Mouse (Mus musculus): Measurements from ENCODE around the gene Tgoln1. TPM values are rescaled to one million over a fixed set of nuclear protein-coding genes. Genes with fewer than 3 reads are reported as not detected.

Gene Tgoln1
- polyA plus RNA-seq (2015; fragmentation: Nextera tagmentation; extraction: Ambion mirVana): 43.9 and 44.1 TPM in 2 replicates

DNA sequence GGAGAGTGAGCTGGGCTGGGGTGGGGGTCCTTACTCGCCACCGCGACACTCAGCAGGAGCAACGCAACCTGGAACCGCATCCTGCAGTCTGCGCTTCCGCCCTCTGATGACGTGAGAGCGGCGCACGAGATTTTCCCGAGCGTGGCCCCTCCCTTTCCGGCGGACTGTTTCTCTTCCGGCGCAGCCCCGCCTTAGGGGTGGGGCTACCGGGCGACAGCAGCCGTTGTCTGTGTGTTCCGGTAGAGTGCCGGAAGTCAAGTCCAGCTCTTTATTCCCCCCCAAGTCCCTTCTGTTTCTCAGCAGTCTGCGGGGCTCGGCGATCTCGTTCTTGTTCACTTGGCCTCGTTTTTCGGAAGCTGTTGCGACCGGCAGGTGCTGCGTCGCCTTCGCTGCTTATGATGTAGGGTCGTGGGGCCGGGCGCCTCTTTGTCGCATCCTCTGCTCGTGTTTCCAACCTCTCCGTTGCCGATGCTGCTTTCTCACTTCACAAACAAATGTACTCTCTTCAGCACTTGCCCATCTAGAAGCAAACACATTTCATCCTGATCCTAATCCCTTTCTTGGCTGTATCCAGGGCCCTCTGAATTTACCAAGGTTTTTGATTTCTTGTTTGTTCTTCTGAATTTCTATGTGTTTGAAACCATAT, at the start of gene Tgoln1:
Tgoln1 (minus strand) TSS at position 358 of the 646 bp plus-strand sequence.
- peak; percentile 98 for DNase-seq (ENCODE audit: low spot score)

DNA sequence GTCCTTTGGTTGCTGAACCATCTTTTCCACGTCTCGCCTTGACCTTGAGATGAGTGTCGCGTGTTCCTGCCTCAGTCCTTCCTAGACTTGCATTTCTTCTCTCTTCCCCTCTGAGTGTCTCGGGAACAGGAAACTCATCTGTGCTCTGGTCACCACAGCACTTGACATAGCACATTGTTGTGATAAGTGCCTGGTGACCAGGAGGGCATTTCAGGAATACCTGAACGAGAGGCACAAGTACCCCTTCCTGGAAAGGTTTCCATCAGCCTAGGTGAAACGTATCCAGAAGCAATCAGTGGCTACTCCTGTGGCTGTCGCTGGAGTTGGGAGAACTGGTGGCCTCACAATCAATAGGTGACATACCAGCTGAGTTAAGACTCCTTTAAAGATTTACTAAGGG, 47.5 kb upstream of the Tgoln1 start:
- no peak for DNase-seq (ENCODE audit: low spot score)

DNA sequence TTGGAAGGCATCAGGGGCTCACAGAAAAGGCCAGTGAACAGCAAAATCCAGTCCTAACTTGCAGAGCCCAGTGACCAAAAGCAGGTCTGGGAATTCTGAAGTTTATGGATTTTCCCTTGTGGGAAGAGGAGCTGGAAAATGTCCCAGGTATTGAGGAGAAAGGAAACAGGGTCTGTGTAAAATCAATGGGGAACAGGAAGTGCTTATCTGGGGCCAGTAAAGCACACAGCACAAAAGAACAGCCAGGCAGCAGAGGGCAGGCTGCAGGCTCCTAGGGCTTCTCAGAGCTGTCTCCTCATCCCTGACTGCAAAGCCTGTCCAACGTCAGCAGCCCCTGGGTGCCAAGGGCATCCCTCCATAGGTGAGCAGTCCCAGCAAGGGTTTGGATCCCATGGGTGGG, 46.2 kb upstream of the Tgoln1 start:
- no peak for DNase-seq (ENCODE audit: low spot score)

DNA sequence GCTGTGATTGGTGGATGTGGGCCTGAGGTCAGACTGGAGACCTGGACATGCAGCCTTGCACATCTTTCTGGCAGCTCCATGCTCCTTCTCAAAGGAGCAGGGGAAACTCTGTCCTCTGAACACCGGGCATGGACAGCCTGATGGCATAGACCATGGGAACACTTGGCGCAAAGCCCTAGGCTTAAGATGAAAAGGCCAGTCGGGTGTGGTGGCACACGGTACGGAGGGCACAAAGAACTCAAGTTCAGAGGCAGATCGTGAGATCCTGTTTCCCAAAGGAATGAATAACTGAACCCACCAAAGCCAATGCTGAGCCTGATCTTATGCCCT, 43.6 kb upstream of the Tgoln1 start:
- no peak for DNase-seq (ENCODE audit: low spot score)

DNA sequence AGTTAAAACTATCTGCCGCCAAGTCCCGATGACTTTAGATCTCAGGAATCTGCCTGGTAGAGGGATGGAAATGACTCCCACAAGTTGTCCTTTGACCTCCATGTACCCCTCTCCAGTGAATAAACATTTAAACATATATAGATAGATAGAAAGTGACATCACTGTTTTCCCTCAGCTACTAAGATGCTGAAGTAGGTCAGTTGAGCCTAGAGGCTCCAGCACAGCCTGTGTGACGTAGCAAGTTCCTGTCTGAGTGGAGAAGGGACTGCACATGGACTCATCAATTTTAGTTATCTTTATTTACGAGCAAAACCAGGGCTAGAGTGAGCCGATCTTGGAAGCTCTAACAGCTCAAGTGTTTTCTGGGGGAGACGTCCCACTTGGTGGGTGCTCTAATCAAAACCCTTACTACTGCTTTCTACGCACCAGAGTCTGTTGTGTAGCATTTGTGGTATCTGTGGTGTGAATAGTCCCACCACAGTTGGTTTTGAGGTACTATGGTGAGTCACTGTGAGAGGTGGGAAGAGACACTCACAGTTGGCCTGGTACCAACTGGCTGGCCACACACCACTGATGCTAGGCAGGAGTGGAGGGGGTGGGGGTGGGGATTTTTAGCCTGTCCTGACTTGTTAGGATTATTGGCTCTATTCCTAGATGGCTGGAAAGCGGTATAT, 43.1 kb upstream of the Tgoln1 start:
- no peak for DNase-seq (ENCODE audit: low spot score)

DNA sequence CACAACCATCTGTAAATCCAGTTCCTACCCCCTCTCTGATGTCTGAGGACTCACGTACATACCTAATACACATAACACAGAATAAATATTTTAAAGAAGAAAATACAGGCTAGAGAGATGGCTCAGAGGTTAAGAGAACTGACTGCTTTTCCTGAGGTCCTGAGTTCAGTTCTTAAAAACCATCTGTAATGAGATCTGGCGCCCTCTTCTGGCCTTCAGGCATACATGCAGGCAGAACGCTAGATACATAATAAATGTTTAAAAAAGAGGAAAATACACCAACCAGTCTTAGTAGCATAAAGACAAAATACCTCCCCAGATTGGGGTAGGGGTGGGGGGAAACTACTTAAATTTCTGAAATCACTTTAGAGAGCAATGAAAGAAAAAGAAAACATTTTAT, 41.2 kb upstream of the Tgoln1 start:
- DNase-seq (ENCODE audit: low spot score): peak; percentile 40

DNA sequence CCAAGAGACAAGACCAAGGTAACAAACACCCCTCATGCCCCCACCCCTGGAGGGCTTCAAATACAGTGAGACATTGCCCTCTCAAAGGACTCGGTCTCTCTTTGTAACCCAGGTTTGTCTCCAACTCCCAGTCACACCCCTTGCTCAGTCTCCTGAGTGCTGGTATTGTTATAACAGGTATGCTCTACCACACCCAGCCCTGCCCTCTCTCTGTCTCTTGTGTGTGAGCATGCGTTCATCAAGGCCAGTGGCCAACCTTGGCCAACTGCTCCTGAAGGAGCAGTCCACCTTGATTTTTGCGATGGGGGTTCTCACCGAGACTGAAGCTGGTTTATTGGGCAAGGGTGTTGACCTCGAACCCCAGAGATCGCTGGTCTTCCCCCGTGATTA, 39.2 kb upstream of the Tgoln1 start:
- no peak for DNase-seq (ENCODE audit: low spot score)

DNA sequence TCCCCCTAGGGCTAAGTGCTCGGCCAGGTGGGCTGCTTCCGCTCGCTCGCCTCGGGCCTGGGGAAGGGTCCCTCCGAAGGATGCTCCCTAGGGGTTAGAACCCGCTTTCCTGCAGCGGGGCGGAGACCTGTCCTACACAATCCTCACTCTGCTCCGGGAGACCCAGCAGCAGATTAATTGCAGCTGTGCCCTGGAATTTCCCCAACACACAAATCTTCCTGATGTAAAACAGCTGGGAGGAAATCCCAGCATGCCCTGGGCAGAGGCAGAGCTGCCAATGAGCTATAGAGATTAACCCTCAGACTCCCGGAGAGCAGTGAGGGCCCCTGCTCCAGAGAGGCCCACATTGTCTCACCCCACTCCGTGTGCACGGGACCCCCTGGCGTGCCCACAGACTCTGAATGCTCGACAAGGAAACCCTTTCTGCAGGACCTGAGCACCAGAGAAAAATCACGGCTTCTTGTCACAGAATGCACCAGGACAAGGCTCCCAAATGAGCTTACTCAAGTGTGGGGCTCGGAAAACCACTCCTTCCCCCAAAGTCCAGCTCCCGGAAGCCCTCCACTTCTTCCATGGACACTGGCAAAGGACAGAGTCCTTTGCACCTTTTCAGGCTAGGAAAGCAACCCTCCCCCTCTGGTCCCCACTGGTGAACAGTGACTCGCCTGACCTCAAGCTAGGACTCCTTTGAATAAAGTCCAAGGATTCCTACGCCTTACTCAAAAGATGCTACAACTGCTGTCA, 38.7 kb upstream of the Tgoln1 start:
- DNase-seq (ENCODE audit: low spot score): no peak

DNA sequence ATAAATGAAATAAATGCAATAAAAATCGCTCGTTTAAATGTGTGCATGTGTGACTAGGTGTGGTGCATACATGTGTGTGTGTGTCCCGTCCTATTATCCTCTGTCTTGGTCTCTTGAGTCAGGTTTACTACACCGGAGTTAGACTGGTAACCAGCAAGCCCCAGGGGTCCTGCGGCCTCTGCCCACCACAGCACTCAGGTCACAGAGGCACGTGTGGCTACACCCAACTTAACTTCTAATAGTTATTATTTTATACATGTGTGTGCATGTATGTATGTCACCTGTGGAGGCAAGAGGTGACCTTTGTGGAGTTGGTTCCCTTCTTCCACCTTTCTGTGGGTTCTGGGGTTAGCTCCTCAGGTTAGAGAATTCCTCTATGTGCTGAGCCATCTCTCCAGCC, 37.6 kb upstream of the Tgoln1 start:
- no peak for DNase-seq (ENCODE audit: low spot score)

DNA sequence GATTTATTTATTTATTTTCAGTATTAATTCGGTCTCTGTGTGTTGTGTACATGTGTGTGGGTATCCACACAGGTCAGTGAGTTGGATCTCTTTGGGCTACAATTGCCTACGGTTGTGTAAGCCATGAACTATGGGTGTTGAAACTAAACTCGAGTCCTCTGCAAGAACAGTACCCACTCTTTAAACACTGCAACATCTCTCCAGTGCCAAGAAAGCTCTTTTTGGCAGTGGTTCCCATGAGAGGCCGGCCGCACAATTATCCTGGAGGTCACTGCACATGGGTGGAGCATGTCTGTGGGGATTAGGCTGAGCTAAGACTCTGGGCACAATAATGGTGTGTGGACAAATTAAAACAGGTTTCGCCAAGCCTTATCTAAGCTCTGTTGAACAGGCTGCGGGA, 36.6 kb upstream of the Tgoln1 start:
- no peak for DNase-seq (ENCODE audit: low spot score)

DNA sequence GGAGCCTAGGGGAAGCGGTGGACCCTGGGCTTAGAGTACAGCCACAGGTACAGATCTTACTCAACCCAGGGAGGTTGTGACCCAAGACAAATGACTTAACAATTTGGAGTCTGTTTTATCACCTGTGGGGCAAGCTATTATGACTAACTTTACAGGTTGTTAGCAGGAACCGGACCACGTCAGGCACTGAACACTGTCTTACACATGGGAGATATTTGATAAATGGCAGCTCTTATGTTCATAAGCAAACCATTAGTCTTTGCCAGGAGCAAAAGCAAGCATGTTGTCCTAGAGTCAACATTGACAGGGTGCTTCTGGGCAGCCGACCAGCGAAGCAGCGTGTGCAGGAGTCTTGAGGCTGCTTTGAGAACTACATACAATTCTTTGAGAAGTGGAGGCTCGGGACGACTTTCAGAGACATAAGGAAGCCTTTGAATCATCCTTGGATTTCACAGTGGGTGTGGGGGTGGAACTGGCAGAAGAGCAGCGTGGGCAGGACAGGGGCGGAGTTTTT, 33.6 kb upstream of the Tgoln1 start:
- DNase-seq (ENCODE audit: low spot score): no peak

DNA sequence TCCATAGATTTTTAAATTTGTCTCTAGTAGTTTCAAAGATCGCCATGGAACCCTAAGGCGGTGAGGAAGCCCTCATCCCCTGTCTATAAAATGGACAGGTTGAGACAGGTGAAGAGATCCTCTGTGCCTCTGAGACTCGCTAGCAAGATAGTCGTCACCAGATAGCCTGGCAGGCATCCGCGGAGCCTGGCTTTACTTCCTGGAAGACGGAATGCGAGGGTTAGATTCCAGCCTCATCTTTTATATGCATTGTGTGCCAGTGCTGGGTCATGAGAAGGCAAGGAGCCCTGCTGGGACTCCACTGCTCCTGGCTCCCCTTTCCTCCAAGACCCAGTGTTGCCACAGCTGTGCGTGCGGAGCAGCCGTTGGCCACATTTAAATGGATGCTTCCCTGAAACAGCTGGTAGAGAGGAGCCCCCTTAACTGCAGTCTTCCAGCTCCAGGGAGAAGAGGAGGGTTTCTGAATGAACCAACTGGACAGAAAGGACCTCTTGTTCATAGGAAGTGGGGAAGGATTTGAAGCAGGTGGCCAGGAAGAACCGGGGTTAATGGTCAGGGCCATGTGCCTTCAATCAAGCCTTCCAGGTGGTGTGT, 31.3 kb upstream of the Tgoln1 start:
- no peak for DNase-seq (ENCODE audit: low spot score)

DNA sequence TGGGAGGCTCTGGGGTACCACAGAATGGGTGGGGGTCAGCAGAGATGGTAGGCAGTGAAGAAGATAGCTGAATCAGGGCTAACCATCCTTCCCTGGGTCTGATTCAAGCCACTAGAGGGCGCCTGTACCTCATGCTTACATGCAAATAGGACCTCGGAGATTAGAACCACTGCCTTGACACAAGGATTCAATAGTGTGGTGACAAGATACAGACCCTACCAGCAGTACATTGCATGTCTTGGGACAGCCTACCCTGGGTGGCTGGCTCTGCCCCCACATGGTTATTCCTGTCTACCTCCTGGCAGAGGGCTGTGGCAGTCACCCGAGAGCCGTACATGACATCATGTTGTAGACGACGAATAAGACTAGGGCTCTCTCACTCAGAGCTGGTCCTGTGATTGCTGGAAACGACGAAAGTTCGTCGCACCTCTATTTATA, 30.6 kb upstream of the Tgoln1 start:
- DNase-seq (ENCODE audit: low spot score): peak; percentile 62

DNA sequence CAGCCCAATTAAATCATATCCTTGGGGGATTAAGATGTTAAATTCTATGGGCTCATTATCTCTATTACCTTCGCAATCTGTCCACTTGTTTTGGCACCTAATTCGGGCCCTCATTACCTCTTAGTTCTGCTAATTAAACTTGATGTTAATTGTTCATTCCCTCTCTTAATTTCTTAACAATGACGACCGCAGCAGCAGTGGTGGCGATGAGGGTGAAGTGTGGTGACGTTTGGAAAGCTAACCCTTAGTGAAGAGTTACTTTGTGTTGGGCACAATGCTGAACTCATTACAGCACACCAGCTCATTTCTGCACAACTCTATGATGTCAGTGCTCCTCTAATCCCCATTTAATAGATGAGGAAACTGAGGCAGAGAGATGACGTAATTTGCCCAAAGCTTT, 28.6 kb upstream of the Tgoln1 start:
- no peak for DNase-seq (ENCODE audit: low spot score)

DNA sequence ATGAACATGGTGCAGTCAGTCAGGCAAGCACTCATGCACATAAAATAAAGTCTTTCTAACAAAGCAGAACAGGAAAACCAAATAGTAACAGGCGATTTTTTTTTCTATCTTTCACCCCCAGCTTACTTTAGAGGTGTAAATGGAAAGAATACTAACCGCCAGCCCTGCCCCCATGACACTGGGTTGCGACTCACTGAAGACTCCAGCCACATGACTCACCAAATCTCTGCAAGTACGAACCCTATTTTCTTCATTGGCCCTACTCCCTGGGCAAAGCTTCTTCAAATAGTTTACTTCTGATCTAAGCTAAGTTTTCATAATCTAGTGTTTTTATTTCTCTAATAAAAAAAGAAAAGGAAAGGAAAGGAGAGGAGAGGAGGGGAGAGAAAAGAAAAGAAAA, 27.8 kb upstream of the Tgoln1 start:
- DNase-seq (ENCODE audit: low spot score): no peak

DNA sequence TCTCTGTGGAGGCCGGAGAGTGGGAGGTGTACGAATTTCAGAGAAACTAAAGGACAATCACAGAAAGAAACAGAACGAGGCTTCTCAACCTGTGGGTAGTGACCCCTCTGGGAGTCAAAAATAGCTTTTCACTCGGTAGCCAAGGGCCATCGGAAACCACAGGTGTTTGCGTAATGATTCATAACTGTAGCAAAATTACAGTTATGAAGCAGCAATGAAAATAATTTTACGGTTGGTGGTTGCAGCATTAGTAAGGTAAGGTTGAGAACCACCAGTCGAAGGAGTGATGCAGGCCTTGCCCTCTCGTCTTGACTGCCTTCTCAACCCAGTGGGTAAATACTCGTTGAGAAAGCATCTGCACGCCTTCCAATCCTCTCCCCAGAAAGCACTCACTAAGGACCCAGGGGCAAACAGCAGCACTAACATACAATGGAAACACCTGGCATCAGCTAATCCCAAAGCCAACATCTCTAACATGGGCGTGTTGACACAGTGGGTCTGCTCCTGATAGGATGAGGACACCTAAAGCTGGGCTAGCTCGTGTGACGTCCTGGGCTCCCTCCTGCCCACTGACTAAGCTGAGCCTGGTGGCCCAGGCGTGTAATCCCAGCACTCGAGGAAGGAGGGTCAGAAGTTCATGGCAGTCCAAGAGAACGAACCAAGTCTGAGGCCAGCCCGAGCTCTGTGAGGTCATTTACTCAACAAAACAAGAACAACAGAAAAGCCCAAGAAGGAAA, 24.6 kb upstream of the Tgoln1 start:
- no peak for DNase-seq (ENCODE audit: low spot score)

DNA sequence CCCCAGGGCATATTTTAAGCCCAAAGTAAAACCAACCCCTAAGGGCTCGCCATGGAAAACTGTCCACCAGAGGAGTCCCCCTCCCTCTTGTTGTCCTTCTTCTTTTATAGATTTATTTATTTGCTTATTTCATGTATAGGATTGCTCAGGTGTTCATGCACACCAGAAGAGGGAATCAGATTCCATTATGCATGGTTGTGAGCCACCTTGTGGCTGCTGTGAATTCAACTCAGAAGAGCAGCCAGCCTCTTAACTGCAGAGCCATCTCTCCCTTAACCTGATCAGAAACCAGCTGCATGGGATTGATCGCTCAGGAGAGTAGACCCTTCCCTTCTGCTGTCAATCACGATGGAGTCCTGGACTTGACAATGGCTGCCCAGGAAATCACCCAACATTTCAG, 20.1 kb upstream of the Tgoln1 start:
- DNase-seq (ENCODE audit: low spot score): peak; percentile 26

DNA sequence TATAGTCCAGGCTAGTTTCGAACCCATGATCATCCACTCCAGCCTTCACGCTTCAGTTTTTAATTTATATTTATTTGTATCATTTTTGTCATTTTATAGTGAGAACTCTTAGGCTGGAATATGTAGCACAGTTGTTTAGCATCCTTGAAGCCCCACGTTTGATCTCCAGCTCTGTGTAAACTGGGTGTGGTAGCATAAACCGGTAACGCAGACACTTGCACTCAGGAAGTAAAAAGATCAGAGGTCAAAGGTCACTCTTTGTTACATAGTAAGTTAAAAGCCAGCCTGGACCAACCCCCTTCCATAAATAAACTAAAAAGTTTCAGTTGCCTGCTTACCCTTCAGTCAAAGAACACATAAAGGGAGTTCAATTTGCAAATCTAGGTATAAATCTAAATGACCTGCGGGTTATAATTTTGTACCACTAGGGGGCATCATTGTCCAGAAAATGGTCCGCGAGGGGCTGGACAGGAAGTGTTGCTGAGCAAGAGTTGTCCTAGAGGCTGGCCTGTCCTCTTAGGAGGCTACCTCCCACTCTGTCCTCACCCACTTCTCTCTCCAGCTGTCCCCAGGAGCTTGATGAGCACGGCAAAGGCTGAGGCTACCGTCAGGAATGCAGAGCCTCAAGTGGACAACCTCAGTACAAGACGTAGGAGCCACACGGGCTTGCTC, 19.1 kb upstream of the Tgoln1 start:
- DNase-seq (ENCODE audit: low spot score): peak; percentile 50

DNA sequence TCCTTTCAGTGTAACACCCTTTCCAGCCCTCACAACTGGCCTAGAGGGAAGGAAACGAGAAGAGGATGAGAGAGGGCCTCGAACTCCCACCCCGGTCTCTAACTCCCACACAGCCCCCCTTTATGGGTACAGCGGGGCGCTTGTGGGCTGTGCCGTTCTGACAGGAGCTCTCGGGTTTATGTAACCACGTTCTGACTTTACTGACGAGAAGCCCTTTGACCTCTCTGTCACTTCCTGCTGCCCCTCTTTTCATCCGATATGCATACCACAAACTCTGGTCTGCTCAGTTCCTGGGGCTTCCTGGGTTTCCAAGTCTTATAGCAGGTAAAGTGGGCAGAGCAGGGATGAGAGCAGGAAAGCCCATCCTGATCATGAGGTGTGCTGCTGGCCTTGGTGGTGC, 17.5 kb upstream of the Tgoln1 start:
- peak; percentile 63 for DNase-seq (ENCODE audit: low spot score)

DNA sequence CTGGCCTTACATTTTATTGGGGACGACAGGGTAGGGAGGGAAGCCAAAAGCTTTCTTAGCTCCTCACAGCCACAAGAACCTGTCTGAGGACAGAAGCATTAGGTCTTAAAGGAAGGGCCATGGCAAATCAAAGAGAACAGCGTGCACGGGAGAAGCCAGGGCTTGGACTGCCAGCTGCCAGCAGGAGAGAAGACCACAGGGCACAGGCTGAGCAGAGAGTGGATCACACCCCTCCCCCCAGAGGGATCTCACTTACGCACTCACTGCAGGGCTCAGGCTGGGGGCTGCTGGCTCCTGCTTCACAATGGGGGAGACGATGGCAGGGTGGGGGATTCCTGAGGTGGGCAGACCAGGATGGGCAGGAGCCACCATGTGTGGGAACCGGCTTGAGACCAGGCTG, 14.9 kb upstream of the Tgoln1 start:
- DNase-seq (ENCODE audit: low spot score): no peak

DNA sequence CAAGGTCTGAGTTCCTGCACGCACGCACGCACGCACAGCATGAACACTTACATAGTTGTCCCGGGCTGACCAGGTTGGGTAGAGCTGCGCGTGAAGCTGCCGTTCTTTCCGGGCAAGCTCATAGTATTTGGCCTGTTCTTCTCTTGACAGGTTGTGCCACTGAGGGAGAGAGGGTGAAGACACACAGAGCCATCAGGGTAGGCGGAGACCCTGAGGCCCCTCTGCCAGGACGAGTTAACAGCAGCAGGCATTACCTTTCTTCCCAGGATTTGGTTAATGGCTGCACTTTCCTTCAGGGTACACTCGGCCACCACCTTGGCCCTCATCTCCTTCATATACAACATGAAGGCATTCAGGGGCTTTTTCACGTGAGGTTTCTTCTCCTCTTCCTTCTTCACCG, 14.2 kb upstream of the Tgoln1 start:
- DNase-seq (ENCODE audit: low spot score): no peak

Measured in thymus, postnatal 0 days (tissue).